15 mouse cellular contexts compared by ENCODE assay signal in genomic region chr12:111427438-111428113, GRCm38 (mm10). TPM values are rescaled to one million over a fixed set of nuclear protein-coding genes. Genes with fewer than 3 reads are reported as not detected.
DNase-seq lines count a peak whose midpoint lies in the region; ATAC-seq lines count a peak whose summit lies in the region.
"Had no signal": no experiment of that assay in that cellular context is flagged by ENCODE, and none has a peak within 500 bp of the region (broad histone marks: within the 10 kb centered on the region; RNA-seq: fewer than 3 reads in every experiment).

No protein-coding gene starts in this region.

- no peak overlapping the region for H3K27ac ChIP-seq in hindbrain, embryonic 10.5 days
- no peak overlapping the region for H3K27ac ChIP-seq in hindbrain, embryonic 12.5 days
- no peak overlapping the region for H3K27ac ChIP-seq in stomach, embryonic 16.5 days (ENCODE audit: low read length)

- ATAC-seq in hindbrain, embryonic 12.5 days (ENCODE audit: low FRiP score): no peak
- no peak for ATAC-seq in stomach, embryonic 16.5 days (ENCODE audit: insufficient read depth, low FRiP score)

- no peak overlapping the region for H3K9ac ChIP-seq in hindbrain, embryonic 12.5 days
- peak overlapping the region; percentile 3; the same call in 1 of the 2 replicates for H3K9ac ChIP-seq in stomach, embryonic 16.5 days (ENCODE audit: low read length)

- H3K36me3 ChIP-seq in hindbrain, embryonic 10.5 days: no peaks in the 10 kb centered on the region
- no peaks in the 10 kb centered on the region for H3K36me3 ChIP-seq in hindbrain, embryonic 12.5 days
- H3K36me3 ChIP-seq in stomach, embryonic 16.5 days (ENCODE audit: control insufficient read depth, insufficient read depth, low read length): no peaks in the 10 kb centered on the region

- no peaks in the 10 kb centered on the region for H3K9me3 ChIP-seq in hindbrain, embryonic 10.5 days
- H3K9me3 ChIP-seq in hindbrain, embryonic 12.5 days (replicated peaks): no peaks in the 10 kb centered on the region
- no peaks in the 10 kb centered on the region for H3K9me3 ChIP-seq in stomach, embryonic 16.5 days (replicated peaks; ENCODE audit: control insufficient read depth, low read length)

- DNase-seq in hindbrain, embryonic 10.5 days (ENCODE audit: low spot score): peak; percentile 2
- peak; percentile 59 for DNase-seq in lung, postnatal 10 days
- DNase-seq in lung, postnatal 14 days: no peak
- DNase-seq in R1 (ENCODE audit: low read depth, low spot score): peak; percentile 52
- DNase-seq in adrenal gland, postnatal 4 days (ENCODE audit: low spot score in 2 of 2): no peak
- DNase-seq: adrenal gland, postnatal 36 days; cerebellum, adult 11 months; heart, adult 18-20 months; heart, postnatal 14 days; layer of hippocampus, postnatal 36 days; liver; retina, postnatal 1 day had no signal

- no peak overlapping the region for H3K4me3 ChIP-seq in hindbrain, embryonic 10.5 days
- no peak overlapping the region for H3K4me3 ChIP-seq in hindbrain, embryonic 12.5 days
- no peak overlapping the region for H3K4me3 ChIP-seq in stomach, embryonic 16.5 days (replicated peaks; ENCODE audit: low read length)

- H3K4me2 ChIP-seq in hindbrain, embryonic 12.5 days (replicated peaks): no peak overlapping the region
- no peak overlapping the region for H3K4me2 ChIP-seq in stomach, embryonic 16.5 days (ENCODE audit: low read depth, low read length)

- peaks cover 100% of the 10 kb centered on the region for H3K27me3 ChIP-seq in hindbrain, embryonic 10.5 days (ENCODE audit: insufficient read depth, poor library complexity, severe bottlenecking)
- peaks cover 96% of the 10 kb centered on the region for H3K27me3 ChIP-seq in hindbrain, embryonic 12.5 days
- H3K27me3 ChIP-seq in stomach, embryonic 16.5 days (ENCODE audit: control insufficient read depth, insufficient read depth, low read length): peaks cover 47% of the 10 kb centered on the region

- 47% methylated on average over 12 of the region's 12 CpGs for WGBS in hindbrain, embryonic 10.5 days
- 49% methylated on average over 12 of the region's 12 CpGs for WGBS in hindbrain, embryonic 12.5 days
- 49% methylated on average over 12 of the region's 12 CpGs for WGBS in stomach, embryonic 16.5 days

- peaks cover 79% of the 10 kb centered on the region for H3K4me1 ChIP-seq in hindbrain, embryonic 10.5 days (replicated peaks)
- H3K4me1 ChIP-seq in hindbrain, embryonic 12.5 days: peaks cover 33% of the 10 kb centered on the region
- peaks cover 41% of the 10 kb centered on the region for H3K4me1 ChIP-seq in stomach, embryonic 16.5 days (ENCODE audit: control insufficient read depth, insufficient read depth, low read length)

RNA-seq across cellular contexts. Expression of gene Exoc3l4, which starts 10.8 kb away (rescaled TPM):
- 4.7 and 5.4 TPM in 2 replicates for polyA plus RNA-seq in hindbrain, embryonic 10.5 days (2016; fragmentation: Nextera tagmentation; extraction: Ambion mirVana)
- 4.9 and 5.1 TPM in 2 replicates for polyA plus RNA-seq in hindbrain, embryonic 12.5 days (2016; fragmentation: Nextera tagmentation; extraction: Ambion mirVana)
- 9.0 and 9.6 TPM in 2 replicates for polyA plus RNA-seq in stomach, embryonic 16.5 days (2015; fragmentation: Nextera tagmentation; extraction: Ambion mirVana)
- total RNA-seq in adrenal gland, postnatal 4 days (2021): 10 to 100 TPM in 1 of 2 experiments, 1 to 10 TPM in 1; 9.6 to 10.4 TPM

RNA-seq across cellular contexts. Expression of gene Tnfaip2, which starts 14.7 kb away (rescaled TPM):
- 3.0 and 3.2 TPM in 2 replicates for polyA plus RNA-seq in hindbrain, embryonic 10.5 days (2016; fragmentation: Nextera tagmentation; extraction: Ambion mirVana)
- polyA plus RNA-seq in hindbrain, embryonic 12.5 days (2016; fragmentation: Nextera tagmentation; extraction: Ambion mirVana): 3.7 and 4.1 TPM in 2 replicates
- 11.2 and 12.8 TPM in 2 replicates for polyA plus RNA-seq in stomach, embryonic 16.5 days (2015; fragmentation: Nextera tagmentation; extraction: Ambion mirVana)
- 10 to 100 TPM; 17.6 to 25.8 TPM for total RNA-seq in adrenal gland, postnatal 4 days (2021)
- polyA plus RNA-seq: neural tube, embryonic 14.5 days had no signal

RNA-seq across cellular contexts. Expression of gene Lbhd2, which starts 21.0 kb away (rescaled TPM):
- polyA plus RNA-seq in hindbrain, embryonic 10.5 days (2016; fragmentation: Nextera tagmentation; extraction: Ambion mirVana): 0.25 TPM in 1 of 2 replicates, not detected in the other
- 0.45 and 0.74 TPM in 2 replicates for polyA plus RNA-seq in hindbrain, embryonic 12.5 days (2016; fragmentation: Nextera tagmentation; extraction: Ambion mirVana)
- 1.4 and 1.6 TPM in 2 replicates for polyA plus RNA-seq in stomach, embryonic 16.5 days (2015; fragmentation: Nextera tagmentation; extraction: Ambion mirVana)
- total RNA-seq in adrenal gland, postnatal 4 days (2021): 1 to 10 TPM; 1.1 to 3.0 TPM
- total RNA-seq: heart, adult 18-20 months; heart, postnatal 14 days had no signal

RNA-seq across cellular contexts. Expression of gene Cdc42bpb, which starts 50.1 kb away (rescaled TPM):
- 32.6 and 34.7 TPM in 2 replicates for polyA plus RNA-seq in hindbrain, embryonic 10.5 days (2016; fragmentation: Nextera tagmentation; extraction: Ambion mirVana)
- polyA plus RNA-seq in hindbrain, embryonic 12.5 days (2016; fragmentation: Nextera tagmentation; extraction: Ambion mirVana): 43.2 and 44.8 TPM in 2 replicates
- polyA plus RNA-seq in stomach, embryonic 16.5 days (2015; fragmentation: Nextera tagmentation; extraction: Ambion mirVana): 29.3 and 32.9 TPM in 2 replicates
- 100 to 1,000 TPM; 127 to 134 TPM for total RNA-seq in adrenal gland, postnatal 4 days (2021)

RNA-seq across cellular contexts. Expression of gene Gm266, which starts 58.0 kb away (rescaled TPM):
- polyA plus RNA-seq in hindbrain, embryonic 10.5 days (2016; fragmentation: Nextera tagmentation; extraction: Ambion mirVana): 11.6 and 14.1 TPM in 2 replicates
- 9.4 and 14.3 TPM in 2 replicates for polyA plus RNA-seq in hindbrain, embryonic 12.5 days (2016; fragmentation: Nextera tagmentation; extraction: Ambion mirVana)
- 12.9 and 15.2 TPM in 2 replicates for polyA plus RNA-seq in stomach, embryonic 16.5 days (2015; fragmentation: Nextera tagmentation; extraction: Ambion mirVana)
- 10 to 100 TPM in 1 of 2 experiments, 1 to 10 TPM in 1; 1.4 to 11.3 TPM for total RNA-seq in adrenal gland, postnatal 4 days (2021)
- total RNA-seq: heart, adult 18-20 months had no signal

Comparison
In these comparisons a context has a peak if more than half of its experiments do, and no peak if none do; other contexts are left out.
1. DNase-seq: peak in hindbrain, embryonic 10.5 days (single experiment), lung, postnatal 10 days (single experiment) and R1 (single experiment); none in lung, postnatal 14 days (single experiment) and adrenal gland, postnatal 4 days (0 of 2).